Mouse (Mus musculus): Measurements from ENCODE around the gene Arih2.

The Arih2 gene

GRCm38 (mm10) chr9:108563671-108564070 lies 85.5 kb downstream of the Arih2 start:
- in situ Hi-C loops (cut with MboI, MseI) = no loop called here

DNA sequence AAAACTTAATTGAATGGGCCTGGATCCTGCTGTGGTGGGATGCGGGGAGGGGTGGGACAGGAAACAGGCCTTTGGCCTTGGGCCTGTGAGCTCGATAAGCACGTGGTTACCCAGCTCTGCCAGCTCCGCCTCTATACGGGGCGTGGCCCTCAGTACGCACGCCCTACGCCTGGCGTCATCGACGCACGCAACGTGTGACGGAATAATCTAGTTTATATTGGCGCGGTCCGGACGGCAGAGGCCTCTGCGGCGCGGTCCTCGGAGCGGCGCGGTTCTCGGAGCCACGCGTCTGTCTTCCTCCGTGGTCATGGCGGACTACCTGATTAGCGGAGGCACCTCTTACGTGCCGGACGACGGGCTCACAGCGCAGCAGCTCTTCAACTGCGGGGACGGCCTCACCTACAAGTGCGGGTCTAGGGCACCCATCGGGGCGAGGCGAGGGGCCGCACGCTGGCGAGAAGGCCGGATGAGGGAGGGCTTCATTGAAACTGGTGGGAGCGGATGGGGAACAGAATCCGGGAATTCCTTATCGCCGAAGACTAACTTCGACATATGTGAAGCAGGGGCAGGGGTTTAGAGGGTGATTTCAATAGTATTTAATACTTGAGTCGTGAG lies 88.9 kb downstream of the Arih2 start, which contains the start of gene Impdh2:
Gene Impdh2 (plus strand): TSS at position 60 of the 615 bp plus-strand sequence.
- in situ Hi-C loops (cut with MboI, MseI) = no loop called here

DNA sequence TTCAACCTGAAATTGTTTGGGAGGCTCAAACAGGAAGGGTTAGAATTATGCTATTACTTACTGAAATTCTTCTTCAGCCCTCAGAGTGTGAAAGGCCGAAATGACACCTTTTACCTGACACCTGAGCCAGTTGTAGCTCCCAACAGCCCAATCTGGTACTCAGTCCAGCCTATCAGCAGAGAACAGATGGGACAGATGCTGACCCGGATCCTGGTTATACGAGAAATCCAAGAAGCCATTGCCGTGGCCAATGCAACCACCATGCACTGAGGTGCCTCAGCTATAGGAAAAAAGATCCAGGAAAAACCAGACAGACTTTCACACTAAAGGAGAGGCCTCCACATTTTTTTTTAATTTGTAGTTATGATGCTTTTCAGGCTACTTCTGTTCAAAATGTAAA lies 90.0 kb downstream of the Arih2 start:
- in situ Hi-C loops (cut with MboI, MseI) = loop anchor here (10.0 kb wide), 1 partner anchor 794 kb away; no protein-coding TSS in a partner anchor

All from regulatory T cell (primary cell).